Mouse (Mus musculus): Measurements from ENCODE around the gene Gtpbp3. TPM values are rescaled to one million over a fixed set of nuclear protein-coding genes. Genes with fewer than 3 reads are reported as not detected.

Gene Gtpbp3
- polyA plus RNA-seq, 1 experiment from 2014 or later = 12.0 TPM

Other genes with a start within 250 kb of the Gtpbp3 start
- 17.3 and 17.9 TPM in 2 replicates for gene Myo9b, start 215.4 kb upstream of the Gtpbp3 start, polyA plus RNA-seq (2015; fragmentation: Nextera tagmentation; extraction: Ambion mirVana)
- gene Haus8, start 215.2 kb upstream of the Gtpbp3 start, polyA plus RNA-seq (2015; fragmentation: Nextera tagmentation; extraction: Ambion mirVana) = 62.6 and 64.5 TPM in 2 replicates
- gene Use1, start 121.3 kb upstream of the Gtpbp3 start, polyA plus RNA-seq (2015; fragmentation: Nextera tagmentation; extraction: Ambion mirVana) = 113 TPM in 2 replicates
- 6.6 and 7.4 TPM in 2 replicates for gene Ocel1, start 116.8 kb upstream of the Gtpbp3 start, polyA plus RNA-seq (2015; fragmentation: Nextera tagmentation; extraction: Ambion mirVana)
- 29.3 and 31.4 TPM in 2 replicates for gene Nr2f6, start 106.1 kb upstream of the Gtpbp3 start, polyA plus RNA-seq (2015; fragmentation: Nextera tagmentation; extraction: Ambion mirVana)
- gene Ushbp1, start 92.3 kb upstream of the Gtpbp3 start, polyA plus RNA-seq (2015; fragmentation: Nextera tagmentation; extraction: Ambion mirVana) = 7.6 and 7.7 TPM in 2 replicates
- 96.4 and 99.4 TPM in 2 replicates for gene Babam1, start 91.2 kb upstream of the Gtpbp3 start, polyA plus RNA-seq (2015; fragmentation: Nextera tagmentation; extraction: Ambion mirVana)
- 11.0 and 11.3 TPM in 2 replicates for gene Ankle1, start 82.1 kb upstream of the Gtpbp3 start, polyA plus RNA-seq (2015; fragmentation: Nextera tagmentation; extraction: Ambion mirVana)
- 183 and 195 TPM in 2 replicates for gene Abhd8, start 24.4 kb upstream of the Gtpbp3 start, polyA plus RNA-seq (2015; fragmentation: Nextera tagmentation; extraction: Ambion mirVana)
- 172 and 189 TPM in 2 replicates for gene Mrpl34, start 23.1 kb upstream of the Gtpbp3 start, polyA plus RNA-seq (2015; fragmentation: Nextera tagmentation; extraction: Ambion mirVana)
- 217 and 231 TPM in 2 replicates for gene Dda1, start 18.9 kb upstream of the Gtpbp3 start, polyA plus RNA-seq (2015; fragmentation: Nextera tagmentation; extraction: Ambion mirVana)
- 7.7 and 8.6 TPM in 2 replicates for gene Ano8, start 2.1 kb upstream of the Gtpbp3 start, polyA plus RNA-seq (2015; fragmentation: Nextera tagmentation; extraction: Ambion mirVana)
- 9.5 and 10.9 TPM in 2 replicates for gene Plvap, start 23.6 kb downstream of the Gtpbp3 start, polyA plus RNA-seq (2015; fragmentation: Nextera tagmentation; extraction: Ambion mirVana)
- 0.31 and 0.41 TPM in 2 replicates for gene Ccdc194, start 37.6 kb downstream of the Gtpbp3 start, polyA plus RNA-seq (2015; fragmentation: Nextera tagmentation; extraction: Ambion mirVana)
- gene Bst2, start 49.4 kb downstream of the Gtpbp3 start, polyA plus RNA-seq (2015; fragmentation: Nextera tagmentation; extraction: Ambion mirVana) = 11.3 and 19.5 TPM in 2 replicates
- gene Mvb12a, start 54.8 kb downstream of the Gtpbp3 start, polyA plus RNA-seq (2015; fragmentation: Nextera tagmentation; extraction: Ambion mirVana) = 60.3 and 61.7 TPM in 2 replicates
- gene Tmem221, start 70.8 kb downstream of the Gtpbp3 start, polyA plus RNA-seq (2015; fragmentation: Nextera tagmentation; extraction: Ambion mirVana) = 0.21 and 0.38 TPM in 2 replicates
- 0.06 and 0.08 TPM in 2 replicates for gene Nxnl1, start 78.5 kb downstream of the Gtpbp3 start, polyA plus RNA-seq (2015; fragmentation: Nextera tagmentation; extraction: Ambion mirVana)
- gene Slc27a1, start 80.8 kb downstream of the Gtpbp3 start, polyA plus RNA-seq (2015; fragmentation: Nextera tagmentation; extraction: Ambion mirVana) = 83.9 and 87.4 TPM in 2 replicates
- 224 and 233 TPM in 2 replicates for gene Pgls, start 104.1 kb downstream of the Gtpbp3 start, polyA plus RNA-seq (2015; fragmentation: Nextera tagmentation; extraction: Ambion mirVana)
- 6.5 and 8.9 TPM in 2 replicates for gene Fam129c, start 109.5 kb downstream of the Gtpbp3 start, polyA plus RNA-seq (2015; fragmentation: Nextera tagmentation; extraction: Ambion mirVana)
- gene Colgalt1, start 122.9 kb downstream of the Gtpbp3 start, polyA plus RNA-seq (2015; fragmentation: Nextera tagmentation; extraction: Ambion mirVana) = 65.6 and 78.2 TPM in 2 replicates
- gene Unc13a, start 183.7 kb downstream of the Gtpbp3 start, polyA plus RNA-seq (2015; fragmentation: Nextera tagmentation; extraction: Ambion mirVana) = 20.8 and 24.7 TPM in 2 replicates
- gene Jak3, start 188.2 kb downstream of the Gtpbp3 start, polyA plus RNA-seq (2015; fragmentation: Nextera tagmentation; extraction: Ambion mirVana) = 6.1 and 7.0 TPM in 2 replicates
- gene Insl3, start 201.1 kb downstream of the Gtpbp3 start, polyA plus RNA-seq (2015; fragmentation: Nextera tagmentation; extraction: Ambion mirVana) = 0.47 and 1.5 TPM in 2 replicates
- gene B3gnt3, start 213.7 kb downstream of the Gtpbp3 start, polyA plus RNA-seq (2015; fragmentation: Nextera tagmentation; extraction: Ambion mirVana) = 0.45 and 0.52 TPM in 2 replicates
- gene Fcho1, start 237.6 kb downstream of the Gtpbp3 start, polyA plus RNA-seq (2015; fragmentation: Nextera tagmentation; extraction: Ambion mirVana) = 77.2 and 93.0 TPM in 2 replicates

Measured in hindbrain, embryonic 15.5 days (tissue).